Mouse (Mus musculus) heart, postnatal 0 days (tissue): ENCODE measurements at regions not wholly inside any gene's neighbourhood (a gene's known extent, or its start where the extent isn't known, plus 50 kb on each side); places are given as distances from the start of the nearest gene placed in this dataset.

ENCODE experiments used
- CTCF ChIP-seq: IDR thresholded peaks from 2 replicates; pipeline ENCODE4 v1.5.1; 2016; ENCODE audit warnings: antibody characterized with exemption, control low read depth, low read depth
- EP300 ChIP-seq: IDR thresholded peaks from 2 replicates; pipeline ENCODE4 v1.6.1; 2016; ENCODE audit warnings: antibody characterized with exemption, low read depth

DNA sequence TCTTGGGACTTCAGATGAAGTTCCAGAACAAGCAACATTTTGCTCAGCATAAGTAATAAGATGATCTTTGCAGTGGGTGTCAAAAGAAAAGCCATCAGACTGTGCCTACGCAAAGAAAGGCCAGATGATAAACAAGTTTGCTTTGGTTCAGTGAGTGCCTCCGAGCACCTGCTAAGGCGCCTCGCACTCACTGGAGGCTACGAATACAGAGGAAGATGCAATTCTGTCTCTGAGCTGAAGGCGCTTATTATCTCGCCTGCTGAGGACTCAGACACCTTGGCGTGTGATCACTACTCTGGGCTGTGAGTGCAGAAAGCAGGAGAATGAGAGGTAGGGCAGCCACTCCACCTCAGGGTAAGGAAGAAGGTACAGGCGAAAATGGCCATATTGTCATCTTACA, 82.7 kb upstream of the Dyrk2 start:
- no peak for TF ChIP-seq EP300
- no peak for TF ChIP-seq CTCF
